Mouse (Mus musculus): ENCODE data around the gene Olfr994.

DNA sequence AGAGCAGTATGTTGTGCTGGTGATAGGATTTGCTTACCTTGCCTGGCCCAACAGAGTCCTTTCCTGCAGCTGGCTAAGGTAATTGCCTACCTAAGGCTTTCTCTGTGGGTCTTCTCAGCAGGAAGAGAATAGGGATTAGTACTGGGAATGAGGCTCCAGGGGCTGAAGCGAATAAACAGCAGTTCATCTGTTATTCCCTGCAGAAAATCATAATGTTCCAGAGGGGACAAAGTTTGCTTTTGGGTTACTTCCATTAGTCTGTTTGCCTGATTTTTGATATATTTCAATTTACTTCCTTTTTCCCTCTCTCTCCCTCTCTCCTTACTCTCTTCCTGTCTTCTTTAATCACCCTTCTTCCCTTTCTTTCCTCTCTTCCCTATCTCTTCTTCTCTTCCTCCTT is 7.3 kb upstream of the Olfr994 start, which contains the start of gene Olfr995:
- TF ChIP-seq CTCF (IDR thresholded peaks at IDR 0.05; ENCODE audit: low read depth) (no peak), EP300 (optimal IDR thresholded peaks at IDR 0.05) (no peak)
